Mouse (Mus musculus): ENCODE measurements around the gene Lmntd1.
"Not testable (repeated sequence)": the region's sequence is repeated elsewhere in the genome, so short reads cannot be mapped to it uniquely, and the experiment has no call there.

Lmntd1 gene

GRCm38 (mm10) chr6:145341301-145342193 is 272.6 kb downstream of the Lmntd1 start:
- DNase-seq (ENCODE audit: low spot score) = peak; percentile 88

- peak; percentile 87 for DNase-seq (ENCODE audit: low spot score)
Measured at GRCm38 (mm10) chr6:145340657-145341146, 273.4 kb downstream of the Lmntd1 start.

GRCm38 (mm10) chr6:145339956-145340656 is 274.0 kb downstream of the Lmntd1 start:
- no peak for DNase-seq (ENCODE audit: low spot score)

- DNase-seq (ENCODE audit: low spot score) = no peak
Measured at GRCm38 (mm10) chr6:145338571-145339294, 275.4 kb downstream of the Lmntd1 start.

GRCm38 (mm10) chr6:145337521-145337920 is 276.6 kb downstream of the Lmntd1 start:
- not testable (repeated sequence) for DNase-seq (ENCODE audit: low spot score)

- DNase-seq (ENCODE audit: low spot score) = no peak
Measured at GRCm38 (mm10) chr6:145335876-145336768, 278.0 kb downstream of the Lmntd1 start.

GRCm38 (mm10) chr6:145334211-145334610 is 279.9 kb downstream of the Lmntd1 start:
- no peak for DNase-seq (ENCODE audit: low spot score)

GRCm38 (mm10) chr6:145326141-145326806 is 287.8 kb downstream of the Lmntd1 start:
- DNase-seq (ENCODE audit: low spot score) = no peak

GRCm38 (mm10) chr6:145325095-145325494 is 289.0 kb downstream of the Lmntd1 start:
- DNase-seq (ENCODE audit: low spot score) = no peak

GRCm38 (mm10) chr6:145324470-145324869 is 289.6 kb downstream of the Lmntd1 start:
- no peak for DNase-seq (ENCODE audit: low spot score)

GRCm38 (mm10) chr6:145322246-145322645 is 291.9 kb downstream of the Lmntd1 start:
- DNase-seq (ENCODE audit: low spot score) = no peak

- DNase-seq (ENCODE audit: low spot score) = no peak
Measured at GRCm38 (mm10) chr6:145320156-145320555, 294.0 kb downstream of the Lmntd1 start.

Measured in left cerebral cortex, adult 11 months (tissue).